ENCODE assay signal across 12 mouse cellular contexts in genomic region chr1:87828926-87829580, GRCm38 (mm10). TPM values are rescaled to one million over a fixed set of nuclear protein-coding genes. Genes with fewer than 3 reads are reported as not detected.
DNase-seq lines count a peak whose midpoint lies in the region; ATAC-seq and TF ChIP-seq lines count a peak whose summit lies in the region.
"Had no signal": no experiment of that assay in that cellular context is flagged by ENCODE, and none has a peak within 500 bp of the region (broad histone marks: within the 10 kb centered on the region; RNA-seq: fewer than 3 reads in every experiment).

No protein-coding gene starts in this region.

- no peak for ATAC-seq in embryonic facial prominence, embryonic 11.5 days (replicated peaks; ENCODE audit: insufficient number of reproducible peaks, low FRiP score, low TSS enrichment, low read depth)
- ATAC-seq in hindbrain, postnatal 0 days: 0 out of 2 replicates have a peak, but pooled peaks have one; percentile 2
- ATAC-seq in hindbrain, embryonic 14.5 days (ENCODE audit: low FRiP score): no peak
- ATAC-seq: midbrain, embryonic 16.5 days had no signal

- H3K27me3 ChIP-seq in embryonic facial prominence, embryonic 11.5 days (ENCODE audit: control insufficient read depth, insufficient read depth, low read length): no peaks in the 10 kb centered on the region
- no peaks in the 10 kb centered on the region for H3K27me3 ChIP-seq in embryonic facial prominence, embryonic 10.5 days (replicated peaks; ENCODE audit: low read depth, poor library complexity, severe bottlenecking)
- H3K27me3 ChIP-seq in hindbrain, postnatal 0 days (ENCODE audit: insufficient read depth, low read length): no peaks in the 10 kb centered on the region
- no peaks in the 10 kb centered on the region for H3K27me3 ChIP-seq in hindbrain, embryonic 14.5 days (ENCODE audit: control insufficient read depth, insufficient read depth, low read length)

- no peak overlapping the region for H3K4me3 ChIP-seq in embryonic facial prominence, embryonic 11.5 days (ENCODE audit: low read depth, low read length)
- no peak overlapping the region for H3K4me3 ChIP-seq in embryonic facial prominence, embryonic 10.5 days
- H3K4me3 ChIP-seq in hindbrain, postnatal 0 days (ENCODE audit: low read length): no peak overlapping the region
- H3K4me3 ChIP-seq in hindbrain, embryonic 14.5 days (replicated peaks; ENCODE audit: low read length): no peak overlapping the region
- H3K4me3 ChIP-seq: layer of hippocampus, adult 2 months had no signal

- H3K27ac ChIP-seq in embryonic facial prominence, embryonic 11.5 days (replicated peaks; ENCODE audit: low read depth, low read length): no peak overlapping the region
- H3K27ac ChIP-seq in embryonic facial prominence, embryonic 10.5 days (replicated peaks): no peak overlapping the region
- no peak overlapping the region for H3K27ac ChIP-seq in hindbrain, postnatal 0 days
- H3K27ac ChIP-seq in hindbrain, embryonic 14.5 days: no peak overlapping the region
- H3K27ac ChIP-seq: liver, embryonic 14.5 days had no signal

- H3K4me2 ChIP-seq in embryonic facial prominence, embryonic 11.5 days (ENCODE audit: low read depth, low read length): no peak overlapping the region
- no peak overlapping the region for H3K4me2 ChIP-seq in hindbrain, postnatal 0 days (ENCODE audit: low read depth, low read length)
- H3K4me2 ChIP-seq in hindbrain, embryonic 14.5 days (replicated peaks): no peak overlapping the region

- H3K4me1 ChIP-seq in embryonic facial prominence, embryonic 11.5 days (ENCODE audit: control insufficient read depth, insufficient read depth, low read length): no peaks in the 10 kb centered on the region; the same call in 1 of the 2 replicates
- peaks cover 12% of the 10 kb centered on the region for H3K4me1 ChIP-seq in embryonic facial prominence, embryonic 10.5 days
- H3K4me1 ChIP-seq in hindbrain, postnatal 0 days (ENCODE audit: insufficient read depth, low read length): no peaks in the 10 kb centered on the region
- no peaks in the 10 kb centered on the region for H3K4me1 ChIP-seq in hindbrain, embryonic 14.5 days (replicated peaks; ENCODE audit: control insufficient read depth, insufficient read depth, low read length)

- peak; percentile 12 for DNase-seq in embryonic facial prominence, embryonic 11.5 days (ENCODE audit: low spot score)
- no peak for DNase-seq in embryonic facial prominence, embryonic 10.5 days (ENCODE audit: low spot score)
- DNase-seq in hindbrain, postnatal 0 days (ENCODE audit: low spot score): no peak
- no peak for DNase-seq in hindbrain, embryonic 14.5 days (ENCODE audit: low spot score)
- DNase-seq in thymus, postnatal 0 days (ENCODE audit: low spot score): peak; percentile 55
- DNase-seq in thymus, postnatal 10 days (ENCODE audit: low spot score in 2 of 2): no peak
- DNase-seq in thymus, postnatal 4 days: peak; percentile 57
- no peak for DNase-seq in layer of hippocampus, postnatal 14 days (ENCODE audit: low spot score in 2 of 2)
- DNase-seq: cerebellum, postnatal 14 days had no signal

- no peak overlapping the region for H3K9ac ChIP-seq in embryonic facial prominence, embryonic 11.5 days (replicated peaks; ENCODE audit: low read length)
- no peak overlapping the region for H3K9ac ChIP-seq in hindbrain, postnatal 0 days (replicated peaks; ENCODE audit: low read length)
- H3K9ac ChIP-seq in hindbrain, embryonic 14.5 days: no peak overlapping the region
- H3K9ac ChIP-seq: liver, embryonic 14.5 days had no signal

- 52% methylated on average over 7 of the region's 7 CpGs for WGBS in embryonic facial prominence, embryonic 11.5 days
- 56% methylated on average over 7 of the region's 7 CpGs for WGBS in embryonic facial prominence, embryonic 10.5 days
- 42% methylated on average over 7 of the region's 7 CpGs for WGBS in hindbrain, postnatal 0 days
- WGBS in hindbrain, embryonic 14.5 days: 42% methylated on average over 7 of the region's 7 CpGs

- H3K36me3 ChIP-seq in embryonic facial prominence, embryonic 11.5 days (replicated peaks; ENCODE audit: control insufficient read depth, insufficient read depth, low read depth, low read length): no peaks in the 10 kb centered on the region
- H3K36me3 ChIP-seq in embryonic facial prominence, embryonic 10.5 days (replicated peaks): no peaks in the 10 kb centered on the region
- H3K36me3 ChIP-seq in hindbrain, postnatal 0 days (ENCODE audit: insufficient read depth, low read length): no peaks in the 10 kb centered on the region
- H3K36me3 ChIP-seq in hindbrain, embryonic 14.5 days (replicated peaks; ENCODE audit: control insufficient read depth, insufficient read depth): no peaks in the 10 kb centered on the region

- H3K9me3 ChIP-seq in embryonic facial prominence, embryonic 11.5 days (replicated peaks; ENCODE audit: control insufficient read depth, low read length): no peaks in the 10 kb centered on the region
- H3K9me3 ChIP-seq in embryonic facial prominence, embryonic 10.5 days: no peaks in the 10 kb centered on the region
- H3K9me3 ChIP-seq in hindbrain, postnatal 0 days (ENCODE audit: low read length): no peaks in the 10 kb centered on the region
- H3K9me3 ChIP-seq in hindbrain, embryonic 14.5 days (ENCODE audit: control insufficient read depth, low read length): no peaks in the 10 kb centered on the region

- TF ChIP-seq CTCF in hindbrain, postnatal 0 days (IDR thresholded peaks at IDR 0.05; ENCODE audit: low read depth): no peak

RNA-seq across cellular contexts. Expression of gene Dgkd, which starts 24.0 kb away (rescaled TPM):
- 30.6 and 33.5 TPM in 2 replicates for polyA plus RNA-seq in embryonic facial prominence, embryonic 11.5 days (2014; fragmentation: Nextera tagmentation; extraction: Ambion mirVana)
- 39.3 and 41.3 TPM in 2 replicates for polyA plus RNA-seq in embryonic facial prominence, embryonic 10.5 days (2016; fragmentation: Nextera tagmentation; extraction: Ambion mirVana)
- 71.0 and 78.0 TPM in 2 replicates for total RNA-seq in hindbrain, postnatal 0 days (2014; rRNA removed)
- 33.5 and 36.1 TPM in 2 replicates for polyA plus RNA-seq in hindbrain, postnatal 0 days (2015; fragmentation: Nextera tagmentation; extraction: Ambion mirVana)
- 50.8 and 51.5 TPM in 2 replicates for polyA plus RNA-seq in hindbrain, embryonic 14.5 days (2014; fragmentation: Nextera tagmentation; extraction: Ambion mirVana)
- polyA plus RNA-seq in thymus, postnatal 0 days (2015; fragmentation: Nextera tagmentation; extraction: Ambion mirVana): 73.7 and 80.7 TPM in 2 replicates
- 100 to 1,000 TPM; 124 to 137 TPM for total RNA-seq in layer of hippocampus, postnatal 14 days (2021)

RNA-seq across cellular contexts. Expression of gene Sag, which starts 25.6 kb away (rescaled TPM):
- polyA plus RNA-seq in embryonic facial prominence, embryonic 11.5 days (2014; fragmentation: Nextera tagmentation; extraction: Ambion mirVana): 2.0 and 2.3 TPM in 2 replicates
- polyA plus RNA-seq in embryonic facial prominence, embryonic 10.5 days (2016; fragmentation: Nextera tagmentation; extraction: Ambion mirVana): 4.8 and 5.6 TPM in 2 replicates
- total RNA-seq in hindbrain, postnatal 0 days (2014; rRNA removed): 0.11 and 1.4 TPM in 2 replicates
- polyA plus RNA-seq in hindbrain, postnatal 0 days (2015; fragmentation: Nextera tagmentation; extraction: Ambion mirVana): 1.3 and 1.4 TPM in 2 replicates
- 1.4 and 1.8 TPM in 2 replicates for polyA plus RNA-seq in hindbrain, embryonic 14.5 days (2014; fragmentation: Nextera tagmentation; extraction: Ambion mirVana)
- polyA plus RNA-seq in thymus, postnatal 0 days (2015; fragmentation: Nextera tagmentation; extraction: Ambion mirVana): 1.2 and 1.8 TPM in 2 replicates
- total RNA-seq in layer of hippocampus, postnatal 14 days (2021): 1 to 10 TPM; 1.9 to 2.6 TPM

Comparison
In these comparisons a context has a peak if more than half of its experiments do, and no peak if none do; other contexts are left out.
1. DNase-seq: peak in embryonic facial prominence, embryonic 11.5 days (single experiment), thymus, postnatal 0 days (single experiment) and thymus, postnatal 4 days (single experiment); none in embryonic facial prominence, embryonic 10.5 days (single experiment), hindbrain, postnatal 0 days (single experiment), hindbrain, embryonic 14.5 days (single experiment), thymus, postnatal 10 days (0 of 2) and layer of hippocampus, postnatal 14 days (0 of 2).